Mouse (Mus musculus): ENCODE results near the gene Ihh.

- TF ChIP-seq GATA2 (IDR thresholded peaks at IDR 0.05; ENCODE audit: borderline replicate concordance, low read depth, low read length) (no peak), CTCF (IDR thresholded peaks at IDR 0.05; ENCODE audit: low read depth, low read length) (no peak), GATA1 (IDR thresholded peaks at IDR 0.05; ENCODE audit: borderline replicate concordance, low read length) (no peak)
These were observed 9.7 kb downstream of the Ihh start for GRCm38 (mm10) chr1:74941651-74942360.
